Mouse (Mus musculus) neutrophil, adult 59 days (primary cell): ENCODE measurements around the gene Col4a6. TPM values are rescaled to one million over a fixed set of nuclear protein-coding genes. Genes with fewer than 3 reads are reported as not detected.

Experiments used
- total RNA-seq, 2 experiments: library from RNA; stranded (reverse); gene quantifications; 1 replicate in 1 of 2; 2 replicates in 1 of 2; pipeline ENCODE4 v1.2.4; 2023

Col4a6 gene
- not detected for total RNA-seq

DNA sequence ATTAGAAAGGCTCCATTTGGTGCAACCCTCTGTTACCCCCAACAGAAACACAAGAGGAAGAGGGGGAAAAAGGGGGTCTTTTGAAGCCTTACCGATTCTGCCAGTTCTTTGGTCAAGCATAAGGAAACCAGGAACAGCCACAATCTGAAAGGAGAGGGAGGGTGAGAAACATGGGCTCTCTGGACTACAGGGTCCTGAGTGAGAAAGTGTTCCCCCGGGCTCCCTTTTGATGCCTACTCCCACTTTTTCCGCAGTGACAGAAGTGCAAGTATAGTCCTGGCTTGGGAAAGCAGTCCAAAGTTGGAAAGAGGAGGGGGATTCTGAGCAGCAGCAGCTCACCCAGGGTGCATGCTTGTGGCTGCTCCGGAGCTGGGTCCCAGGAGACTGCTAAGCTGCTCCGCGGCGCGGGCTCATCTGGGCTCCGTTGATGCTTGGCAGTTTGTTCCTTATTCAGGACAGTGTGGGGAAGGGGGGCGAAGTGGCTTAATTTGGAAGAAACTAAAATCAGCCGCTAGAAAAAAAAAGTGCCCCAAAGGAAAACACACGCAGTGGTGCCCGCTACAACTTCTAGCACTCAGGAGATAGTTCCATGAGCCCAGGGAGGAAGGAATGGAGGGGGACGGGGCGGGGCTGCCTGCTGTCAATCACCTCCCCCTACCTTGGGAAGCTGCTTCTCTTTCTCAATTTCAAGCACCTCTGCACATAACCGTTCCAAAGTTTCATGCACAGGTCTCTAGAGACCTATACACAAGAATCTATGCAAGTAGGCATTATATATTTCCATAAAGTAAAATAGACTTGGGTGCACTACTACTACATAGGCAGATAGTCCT is at the start of gene Col4a6:
Col4a6 (minus strand) TSS at position 607 of the 833 bp plus-strand sequence.

DNA sequence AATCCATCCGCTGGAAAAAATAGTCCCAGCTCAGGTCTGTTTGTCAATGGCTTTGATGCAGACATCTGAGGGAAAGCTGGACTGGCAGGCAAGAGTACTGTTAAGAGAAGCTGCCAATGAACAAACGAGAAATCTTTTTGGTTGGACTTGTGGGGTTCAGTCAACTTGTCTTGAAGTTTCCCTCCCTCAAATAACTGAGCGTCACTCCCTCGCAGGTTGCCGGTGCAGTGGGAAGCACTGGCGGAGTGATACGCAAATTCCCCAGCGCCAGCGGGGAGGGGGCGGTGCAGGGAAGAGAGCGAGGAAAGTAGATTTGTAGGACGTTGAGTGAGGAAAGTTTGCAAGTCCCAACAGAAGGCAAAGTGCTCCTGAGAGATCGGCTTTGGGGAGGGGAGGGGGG is 1.2 kb upstream of the Col4a6 start, which contains the start of gene Col4a5:
Col4a5 (plus strand) TSS at position 276 of the 400 bp plus-strand sequence.

Other genes with a start within 250 kb of the Col4a6 start
- under 1 TPM in 1 of 2 experiments, not detected in 1; 0.18 TPM for gene Col4a5, start 1.3 kb upstream of the Col4a6 start, total RNA-seq